8 mouse cellular contexts compared by ENCODE assay signal in the genomic region with DNA sequence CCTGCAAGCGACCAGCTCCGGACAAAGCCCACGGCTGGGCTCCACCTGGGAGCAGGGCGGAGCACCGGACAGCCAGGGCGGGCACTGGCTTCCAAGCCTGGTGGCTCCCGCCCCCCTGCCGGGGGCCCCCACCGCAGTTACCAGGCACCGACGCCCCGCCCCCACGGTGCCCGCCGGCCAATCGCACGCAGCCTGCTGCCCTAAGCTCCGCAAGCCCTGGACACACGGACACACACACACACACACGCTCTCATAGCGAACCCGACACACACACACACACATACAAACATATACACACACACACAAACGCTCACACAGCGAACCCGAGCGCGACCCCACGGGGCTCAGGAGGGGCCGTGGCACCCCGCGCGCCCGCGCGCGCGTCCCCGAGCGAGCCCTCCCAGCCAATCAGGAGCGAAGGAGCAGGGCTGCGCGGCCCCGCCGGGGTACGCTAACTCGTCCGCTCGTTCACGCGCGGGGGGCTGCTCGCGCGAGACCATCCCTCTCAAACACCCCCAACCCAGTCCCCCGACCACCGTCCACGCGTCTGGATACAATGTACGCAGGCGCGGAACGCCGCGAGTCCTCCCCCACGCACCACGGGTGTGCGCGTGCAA. TPM values are rescaled to one million over a fixed set of nuclear protein-coding genes. Genes with fewer than 3 reads are reported as not detected.
A peak's percentile ranks its signal among the peaks of the same experiment; 100 is the strongest.
DNase-seq lines count a peak whose midpoint lies in the region; ATAC-seq and TF ChIP-seq lines count a peak whose summit lies in the region.

No protein-coding gene starts in this region.

- H3K4me2 ChIP-seq in heart, embryonic 15.5 days, result peak overlapping the region; percentile 73
- H3K4me2 ChIP-seq in liver, embryonic 14.5 days (ENCODE audit: low read depth), result peak overlapping the region; percentile 82
- H3K4me2 ChIP-seq in neural tube, embryonic 11.5 days (ENCODE audit: low read depth), result peak overlapping the region; percentile 69
- H3K4me2 ChIP-seq in stomach, postnatal 0 days (replicated peaks; ENCODE audit: low read depth), result peak overlapping the region; percentile 86

- peak; percentile 89 for DNase-seq in CD4-positive, CD25-positive, alpha-beta regulatory T cell, adult 2 months (ENCODE audit: low read depth, low spot score)
- peak; percentile 91 for DNase-seq in fibroblast of lung, adult 2 months (ENCODE audit: low read depth)
- peak; percentile 97 to 100 for DNase-seq in kidney, postnatal 25 days
- DNase-seq in liver, embryonic 14.5 days (ENCODE audit: low read depth in 3 of 3, low spot score in 3 of 3), result peak; percentile 82 to 85 (median 83)
- DNase-seq in neural tube, embryonic 11.5 days (ENCODE audit: low spot score), result peak; percentile 99
- peak; percentile 98 for DNase-seq in stomach, postnatal 0 days (ENCODE audit: low spot score)

- H3K27me3 ChIP-seq in heart, embryonic 15.5 days, result no peaks in the 10 kb centered on the region
- no peaks in the 10 kb centered on the region for H3K27me3 ChIP-seq in liver, embryonic 14.5 days (ENCODE audit: control insufficient read depth, insufficient read depth, low read length)
- H3K27me3 ChIP-seq in neural tube, embryonic 11.5 days (ENCODE audit: control insufficient read depth, insufficient read depth, low read length), result no peaks in the 10 kb centered on the region
- no peaks in the 10 kb centered on the region for H3K27me3 ChIP-seq in stomach, postnatal 0 days (ENCODE audit: control insufficient read depth, insufficient read depth, low read length)

- no peaks in the 10 kb centered on the region for H3K9me3 ChIP-seq in heart, embryonic 15.5 days (replicated peaks)
- H3K9me3 ChIP-seq in liver, embryonic 14.5 days (ENCODE audit: control insufficient read depth, low read length), result no peaks in the 10 kb centered on the region
- no peaks in the 10 kb centered on the region for H3K9me3 ChIP-seq in neural tube, embryonic 11.5 days (ENCODE audit: control insufficient read depth, low read length)
- no peaks in the 10 kb centered on the region for H3K9me3 ChIP-seq in stomach, postnatal 0 days (ENCODE audit: control insufficient read depth, low read length)

- peak; percentile 80 for ATAC-seq in heart, embryonic 15.5 days (replicated peaks; ENCODE audit: insufficient number of reproducible peaks, insufficient read depth, low FRiP score, low read depth)
- peak; percentile 85 for ATAC-seq in liver, embryonic 14.5 days (ENCODE audit: insufficient read depth)
- peak; percentile 75 for ATAC-seq in neural tube, embryonic 11.5 days (ENCODE audit: insufficient read depth, low FRiP score, low TSS enrichment)
- ATAC-seq in stomach, postnatal 0 days (ENCODE audit: low FRiP score, low TSS enrichment), result peak; percentile 89

- peak overlapping the region; percentile 99 for H3K27ac ChIP-seq in brown adipose tissue, adult 24 weeks (replicated peaks; ENCODE audit: low read depth, low read length)
- H3K27ac ChIP-seq in heart, embryonic 15.5 days, result peak overlapping the region; percentile 100
- peak overlapping the region; percentile 79 for H3K27ac ChIP-seq in liver, embryonic 14.5 days
- peak overlapping the region; percentile 97 for H3K27ac ChIP-seq in neural tube, embryonic 11.5 days (ENCODE audit: low read depth, low read length)
- H3K27ac ChIP-seq in stomach, postnatal 0 days (replicated peaks), result peak overlapping the region; percentile 99

- peak overlapping the region; percentile 99 for H3K9ac ChIP-seq in heart, embryonic 15.5 days
- H3K9ac ChIP-seq in liver, embryonic 14.5 days (replicated peaks), result peak overlapping the region; percentile 93
- H3K9ac ChIP-seq in neural tube, embryonic 11.5 days (ENCODE audit: low read length), result peak overlapping the region; percentile 100
- peak overlapping the region; percentile 93 for H3K9ac ChIP-seq in stomach, postnatal 0 days (ENCODE audit: low read length)

- TF ChIP-seq CTCF in liver, embryonic 14.5 days (IDR thresholded peaks at IDR 0.05; ENCODE audit: low read depth), result no peak
- TF ChIP-seq CTCF in stomach, postnatal 0 days (IDR thresholded peaks at IDR 0.05; ENCODE audit: low read depth), result no peak

- peak overlapping the region; percentile 88 for H3K4me3 ChIP-seq in brown adipose tissue, adult 24 weeks (ENCODE audit: insufficient read depth, low read depth, low read length)
- H3K4me3 ChIP-seq in heart, embryonic 15.5 days, result peak overlapping the region; percentile 95
- peak overlapping the region; percentile 82 to 89 for H3K4me3 ChIP-seq in liver, embryonic 14.5 days (ENCODE audit: insufficient read depth in 1 of 2, low read depth in 2 of 2, low read length in 2 of 2)
- H3K4me3 ChIP-seq in neural tube, embryonic 11.5 days (ENCODE audit: low read depth, low read length), result peak overlapping the region; percentile 88
- H3K4me3 ChIP-seq in stomach, postnatal 0 days (ENCODE audit: low read depth, low read length), result peak overlapping the region; percentile 88

- peaks cover 5% of the 10 kb centered on the region; the same call in 1 of the 2 replicates for H3K4me1 ChIP-seq in brown adipose tissue, adult 24 weeks (ENCODE audit: control insufficient read depth, insufficient read depth, insufficient read length, low read length)
- peaks cover 42% of the 10 kb centered on the region for H3K4me1 ChIP-seq in heart, embryonic 15.5 days (replicated peaks)
- peaks cover 10 to 14% of the 10 kb centered on the region in 2 experiments; a peak in 3 of 4 replicates for H3K4me1 ChIP-seq in liver, embryonic 14.5 days (replicated peaks; ENCODE audit: control insufficient read depth in 2 of 2, insufficient read depth in 2 of 2, low read length in 1 of 2)
- H3K4me1 ChIP-seq in neural tube, embryonic 11.5 days (ENCODE audit: control insufficient read depth, insufficient read depth, low read length), result peaks cover 12% of the 10 kb centered on the region
- 0 out of 2 replicates have a peak, but pooled peaks cover 3% of the 10 kb centered on the region for H3K4me1 ChIP-seq in stomach, postnatal 0 days (replicated peaks; ENCODE audit: control insufficient read depth, insufficient read depth)

- no peak for TF ChIP-seq EP300 in liver, embryonic 14.5 days (IDR thresholded peaks at IDR 0.05; ENCODE audit: low read depth)
- no peak for TF ChIP-seq EP300 in stomach, postnatal 0 days (optimal IDR thresholded peaks at IDR 0.05)

- H3K36me3 ChIP-seq in heart, embryonic 15.5 days, result peaks cover 24% of the 10 kb centered on the region
- H3K36me3 ChIP-seq in liver, embryonic 14.5 days (replicated peaks; ENCODE audit: control insufficient read depth, insufficient read depth, low read depth), result peaks cover 21% of the 10 kb centered on the region
- H3K36me3 ChIP-seq in neural tube, embryonic 11.5 days (ENCODE audit: control insufficient read depth, insufficient read depth, low read length), result peaks cover 17% of the 10 kb centered on the region
- no peaks in the 10 kb centered on the region for H3K36me3 ChIP-seq in stomach, postnatal 0 days (ENCODE audit: control insufficient read depth, insufficient read depth, low read length)

- WGBS in heart, embryonic 15.5 days, result 0% methylated on average over 53 of the region's 68 CpGs
- under 1% methylated on average over 68 of the region's 68 CpGs for WGBS in liver, embryonic 14.5 days (ENCODE audit: insufficient replicate concordance)
- WGBS in neural tube, embryonic 11.5 days, result under 1% methylated on average over 61 of the region's 68 CpGs
- 1% methylated on average over 67 of the region's 68 CpGs for WGBS in stomach, postnatal 0 days

RNA-seq across cellular contexts. Expression of a gene that starts 1.0 kb away (rescaled TPM):
- 55.8 and 75.9 TPM in 2 replicates for polyA plus RNA-seq in brown adipose tissue, adult 24 weeks (2012; ENCODE audit: insufficient read depth, insufficient read length, missing spikeins)
- polyA plus RNA-seq in heart, embryonic 15.5 days (2015; fragmentation: Nextera tagmentation; extraction: Ambion mirVana), result 121 and 125 TPM in 2 replicates
- 19.5 and 26.5 TPM in 2 replicates for polyA plus RNA-seq in liver, embryonic 14.5 days (2012; rRNA removed)
- 26.1 and 29.8 TPM in 2 replicates for polyA plus RNA-seq in liver, embryonic 14.5 days (2014; fragmentation: Nextera tagmentation; extraction: Ambion mirVana)
- polyA plus RNA-seq in neural tube, embryonic 11.5 days (2014; fragmentation: Nextera tagmentation; extraction: Ambion mirVana), result 193 and 196 TPM in 2 replicates
- 63.0 and 81.9 TPM in 2 replicates for polyA plus RNA-seq in stomach, postnatal 0 days (2015; fragmentation: Nextera tagmentation; extraction: Ambion mirVana)

Comparison
In these comparisons a context has a peak if more than half of its experiments do, and no peak if none do; other contexts are left out.
1. Peak in every context shown above with its lines: DNase-seq, ATAC-seq, H3K4me3 ChIP-seq and H3K27ac ChIP-seq.